Mouse (Mus musculus): ENCODE data around the gene Fgd6. TPM values are rescaled to one million over a fixed set of nuclear protein-coding genes. Genes with fewer than 3 reads are reported as not detected.

Fgd6 gene
- polyA plus RNA-seq, 1 experiment from 2014 or later, result 2.2 TPM

DNA sequence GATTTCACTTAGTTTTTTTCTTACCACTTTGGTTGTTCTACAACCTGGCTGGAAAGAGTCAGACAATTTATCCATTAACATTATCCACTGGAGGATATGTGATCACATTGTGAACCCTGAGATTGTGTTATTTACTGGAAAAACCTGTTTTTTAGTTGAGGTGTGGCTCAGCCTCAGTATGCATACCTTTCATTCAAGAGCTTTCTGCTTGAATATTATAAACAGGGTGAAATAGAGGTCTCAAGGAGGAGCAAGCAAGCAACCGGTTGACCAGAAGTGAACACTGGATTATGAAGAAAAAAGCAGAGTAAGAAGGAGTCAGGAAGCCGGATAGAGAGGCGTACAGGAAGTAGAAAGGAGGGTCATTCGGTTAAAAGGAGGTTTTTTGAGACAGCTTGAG, 115.7 kb downstream of the Fgd6 start:
- ATAC-seq (no peak), DNase-seq (ENCODE audit: low read depth, low spot score) (no peak)
- CTCF ChIA-PET, result interaction anchor here (1.3 kb wide), 1 partner anchor 11 kb away, joined by 3 read pairs; no protein-coding TSS in a partner anchor
- no peaks in the 10 kb centered on the region for H3K27me3 ChIP-seq
- TF ChIP-seq CTCF (IDR thresholded peaks at IDR 0.05), result no peak
- POLR2A ChIA-PET, result no interaction called here
- in situ Hi-C loops (cut with MboI; ENCODE audit: low pct_unique_long_range_greater_than_20kb), result no loop called here

DNA sequence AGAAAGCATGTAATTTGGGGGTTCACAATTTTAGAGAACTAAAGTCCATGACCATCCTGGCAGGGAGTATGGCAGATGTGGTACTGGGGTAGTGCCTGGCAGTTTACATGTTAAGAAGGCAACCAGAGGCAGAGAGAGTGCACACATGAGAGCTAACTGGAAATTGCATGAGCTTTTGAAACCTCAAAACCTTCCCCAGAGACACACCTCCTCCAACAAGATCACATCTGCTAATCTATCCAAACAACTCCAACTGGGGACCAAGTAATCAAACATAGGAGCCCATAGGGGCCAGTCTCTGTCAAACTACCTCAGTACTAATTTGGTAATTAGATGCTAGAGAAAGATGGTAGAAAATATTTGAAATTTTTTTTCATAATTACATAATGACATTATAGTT, 118.0 kb downstream of the Fgd6 start:
- POLR2A ChIA-PET, result no interaction called here
- no peaks in the 10 kb centered on the region for H3K27me3 ChIP-seq
- CTCF ChIA-PET, result interaction anchor here (1.2 kb wide), 1 partner anchor 141 kb away, joined by 3 read pairs; no protein-coding TSS in a partner anchor
- ATAC-seq, result no peak
- TF ChIP-seq CTCF (IDR thresholded peaks at IDR 0.05), result no peak
- DNase-seq (ENCODE audit: low read depth, low spot score), result no peak
- in situ Hi-C loops (cut with MboI; ENCODE audit: low pct_unique_long_range_greater_than_20kb), result no loop called here

DNA sequence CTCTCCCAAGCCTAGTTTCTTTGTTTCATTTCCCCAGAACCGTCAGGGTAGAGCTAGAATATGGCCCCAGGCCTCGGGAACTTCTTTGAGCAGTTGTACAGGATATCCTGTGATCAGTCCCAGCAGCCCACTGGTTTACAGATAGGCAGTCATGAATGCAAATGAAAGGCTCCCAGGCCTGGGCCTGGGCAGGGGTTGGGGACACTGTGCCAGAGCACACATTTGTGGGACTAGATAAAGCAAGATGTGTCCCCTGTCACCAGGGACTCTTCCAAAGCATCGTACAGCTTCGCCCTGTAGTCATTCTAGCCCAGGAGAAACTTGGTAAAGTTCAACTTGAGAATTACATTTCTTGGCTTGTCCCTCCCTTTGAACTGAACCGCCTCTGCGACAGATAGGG, 123.2 kb downstream of the Fgd6 start:
- ATAC-seq, result no peak
- no peak for DNase-seq (ENCODE audit: low read depth, low spot score)
- ChIA-PET POLR2A (no interaction called here), CTCF (interaction anchor here (1.2 kb wide), 1 partner anchor 30 kb away, joined by 3 read pairs; no protein-coding TSS in a partner anchor)
- TF ChIP-seq CTCF (IDR thresholded peaks at IDR 0.05), result no peak
- H3K27me3 ChIP-seq, result no peaks in the 10 kb centered on the region
- in situ Hi-C loops (cut with MboI; ENCODE audit: low pct_unique_long_range_greater_than_20kb), result no loop called here

DNA sequence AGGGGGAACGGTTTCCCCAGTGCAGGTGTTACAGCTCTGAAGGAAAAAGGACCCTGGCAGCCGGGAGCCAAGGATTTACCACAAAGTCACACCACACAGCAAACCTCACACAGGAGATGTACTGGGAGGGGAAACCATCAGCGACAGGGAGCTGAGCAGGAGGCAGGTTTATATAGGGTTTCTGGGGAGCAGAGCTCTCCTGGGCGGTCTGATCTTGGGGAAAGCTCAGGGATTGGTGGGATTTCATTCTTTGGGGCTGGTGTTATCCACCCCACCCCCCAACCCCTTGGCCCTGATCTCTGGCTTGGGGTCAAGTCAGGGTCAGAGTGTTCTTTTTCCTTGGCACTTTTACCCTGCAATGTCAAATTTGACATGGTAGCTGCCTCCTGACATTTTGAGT, 123.6 kb downstream of the Fgd6 start:
- CTCF ChIA-PET, result no interaction called here
- no peaks in the 10 kb centered on the region for H3K27me3 ChIP-seq
- no peak for TF ChIP-seq CTCF (IDR thresholded peaks at IDR 0.05)
- in situ Hi-C loops (cut with MboI; ENCODE audit: low pct_unique_long_range_greater_than_20kb), result no loop called here
- ATAC-seq (no peak), DNase-seq (ENCODE audit: low read depth, low spot score) (no peak)
- POLR2A ChIA-PET, result no interaction called here

DNA sequence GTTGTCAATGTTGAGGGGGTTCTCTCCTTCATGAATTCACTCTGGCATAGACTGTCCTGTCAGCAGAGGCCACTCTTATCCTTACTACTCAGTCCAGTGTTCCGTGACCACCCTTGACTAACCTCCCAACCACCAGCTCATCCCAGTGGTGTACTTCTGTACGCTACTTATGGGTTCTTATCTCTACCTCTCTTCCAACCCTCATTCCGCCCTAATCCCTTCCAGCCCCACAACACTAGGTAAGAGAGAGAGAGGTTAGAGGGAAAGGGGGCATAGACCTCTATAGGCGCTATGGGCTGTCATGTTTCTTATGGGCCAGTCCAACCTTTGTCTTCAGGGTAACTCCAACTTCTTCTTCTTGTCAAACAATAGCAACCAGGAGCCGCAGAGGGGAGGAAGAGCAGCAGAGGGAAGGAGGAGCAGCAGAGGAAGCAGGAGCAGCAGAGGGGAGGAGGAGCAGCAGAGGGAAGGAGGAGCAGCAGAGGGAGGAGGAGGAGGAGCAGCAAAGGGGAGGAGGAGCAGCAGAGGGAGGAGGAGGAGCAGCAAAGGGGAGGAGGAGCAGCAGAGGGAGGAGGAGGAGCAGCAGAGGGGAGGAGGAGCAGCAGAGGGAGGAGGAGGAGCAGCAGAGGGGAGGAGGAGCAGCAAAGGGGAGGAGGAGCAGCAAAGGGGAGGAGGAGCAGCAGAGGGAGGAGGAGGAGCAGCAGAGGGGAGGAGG, 125.4 kb downstream of the Fgd6 start:
- CTCF ChIA-PET, result no interaction called here
- in situ Hi-C loops (cut with MboI; ENCODE audit: low pct_unique_long_range_greater_than_20kb), result no loop called here
- no peak for DNase-seq (ENCODE audit: low read depth, low spot score)
- no peak for ATAC-seq
- POLR2A ChIA-PET, result no interaction called here
- H3K27me3 ChIP-seq, result no peaks in the 10 kb centered on the region
- TF ChIP-seq CTCF (IDR thresholded peaks at IDR 0.05), result no peak

DNA sequence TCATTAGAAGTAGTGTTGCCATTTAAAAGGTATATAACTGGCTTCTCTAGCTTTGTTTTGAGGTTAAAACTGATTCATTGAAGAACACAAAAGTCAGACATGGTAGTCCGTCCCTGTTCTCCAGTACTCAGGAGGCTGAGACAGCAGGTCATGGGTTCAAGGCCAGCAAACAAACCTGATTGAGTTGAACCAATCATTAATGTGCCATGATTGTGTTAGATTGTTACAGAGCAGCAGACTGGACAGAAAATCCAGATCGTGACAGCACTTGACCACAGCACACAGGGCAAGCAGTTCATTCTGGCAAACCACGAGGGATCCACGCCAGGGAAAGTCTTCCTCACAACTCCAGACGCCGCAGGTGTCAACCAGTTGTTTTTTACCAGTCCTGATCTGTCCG, 126.2 kb downstream of the Fgd6 start:
- POLR2A ChIA-PET, result no interaction called here

DNA sequence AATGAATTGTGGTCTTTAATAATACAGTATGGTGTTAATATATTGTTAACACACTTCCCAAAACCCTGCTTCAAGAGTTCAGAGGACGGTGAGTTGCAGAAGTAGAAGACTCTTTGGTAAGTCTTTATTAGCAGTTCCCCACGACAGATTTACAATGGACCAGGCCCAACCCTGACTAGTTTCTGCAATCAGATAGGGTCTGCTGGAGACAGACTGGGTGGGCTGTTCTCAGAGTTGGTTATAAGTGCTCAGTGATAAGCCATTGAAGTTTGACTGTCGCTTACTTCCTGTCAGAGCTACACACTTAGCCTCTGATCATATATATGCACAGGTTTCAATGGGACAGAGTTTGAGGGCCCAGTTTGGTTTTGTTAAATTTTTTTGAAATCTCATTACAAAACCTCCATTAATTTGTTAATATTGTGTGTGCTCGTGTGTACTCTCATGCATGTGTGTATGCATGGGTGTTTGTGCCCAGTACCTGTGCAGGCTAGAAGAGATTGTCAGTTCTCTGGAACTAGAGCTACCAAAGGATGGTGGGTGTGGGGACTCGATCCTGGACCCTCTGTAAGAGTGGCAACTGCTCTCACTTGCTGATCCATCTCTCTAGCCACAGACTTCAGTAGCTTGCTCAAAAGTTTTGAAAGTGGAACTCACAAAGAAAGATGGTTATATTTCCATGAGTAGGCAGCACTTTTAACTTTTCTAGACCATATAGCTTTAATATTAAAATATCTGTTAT, 128.5 kb downstream of the Fgd6 start:
- no peak for TF ChIP-seq CTCF (IDR thresholded peaks at IDR 0.05)
- ATAC-seq (no peak), DNase-seq (ENCODE audit: low read depth, low spot score) (no peak)
- CTCF ChIA-PET, result interaction anchor here (1.3 kb wide), 1 partner anchor 23 kb away, joined by 3 read pairs; no protein-coding TSS in a partner anchor
- in situ Hi-C loops (cut with MboI; ENCODE audit: low pct_unique_long_range_greater_than_20kb), result no loop called here
- H3K27me3 ChIP-seq, result no peaks in the 10 kb centered on the region
- POLR2A ChIA-PET, result no interaction called here

More for the DNA sequence above, 126.2 kb downstream of the Fgd6 start:
- CTCF ChIA-PET, result interaction anchor here (0.9 kb wide), 1 partner anchor 10 kb away, joined by 3 read pairs; no protein-coding TSS in a partner anchor
- no peak for TF ChIP-seq CTCF (IDR thresholded peaks at IDR 0.05)
- no peak for DNase-seq (ENCODE audit: low read depth, low spot score)
- no peaks in the 10 kb centered on the region for H3K27me3 ChIP-seq
- ATAC-seq, result no peak
- in situ Hi-C loops (cut with MboI; ENCODE audit: low pct_unique_long_range_greater_than_20kb), result no loop called here

DNA sequence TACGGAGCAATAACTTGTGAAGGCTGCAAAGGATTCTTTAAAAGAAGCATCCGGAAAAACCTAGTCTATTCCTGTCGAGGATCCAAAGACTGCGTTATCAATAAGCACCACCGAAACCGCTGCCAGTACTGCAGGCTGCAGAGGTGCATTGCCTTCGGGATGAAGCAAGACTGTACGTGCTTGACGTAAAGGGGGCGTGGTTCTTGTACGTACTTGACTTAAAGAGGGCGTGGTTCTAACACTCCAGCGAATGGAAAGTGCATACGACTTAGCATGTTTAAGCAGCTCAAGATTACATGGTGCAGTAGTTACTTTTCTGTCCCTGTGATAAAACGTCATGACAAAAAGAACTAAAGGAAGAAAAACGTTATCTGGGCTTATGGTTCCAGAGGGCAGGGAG, 129.6 kb downstream of the Fgd6 start:
- in situ Hi-C loops (cut with MboI; ENCODE audit: low pct_unique_long_range_greater_than_20kb), result no loop called here
- ATAC-seq (no peak), DNase-seq (ENCODE audit: low read depth, low spot score) (no peak)
- TF ChIP-seq CTCF (IDR thresholded peaks at IDR 0.05), result no peak
- CTCF ChIA-PET, result interaction anchor here (1.3 to 1.6 kb wide), 2 partner anchors 17 to 22 kb away, joined by 3 to 4 read pairs; partner anchors contain the start of gene Nr2c1
- H3K27me3 ChIP-seq, result no peaks in the 10 kb centered on the region
- POLR2A ChIA-PET, result no interaction called here

DNA sequence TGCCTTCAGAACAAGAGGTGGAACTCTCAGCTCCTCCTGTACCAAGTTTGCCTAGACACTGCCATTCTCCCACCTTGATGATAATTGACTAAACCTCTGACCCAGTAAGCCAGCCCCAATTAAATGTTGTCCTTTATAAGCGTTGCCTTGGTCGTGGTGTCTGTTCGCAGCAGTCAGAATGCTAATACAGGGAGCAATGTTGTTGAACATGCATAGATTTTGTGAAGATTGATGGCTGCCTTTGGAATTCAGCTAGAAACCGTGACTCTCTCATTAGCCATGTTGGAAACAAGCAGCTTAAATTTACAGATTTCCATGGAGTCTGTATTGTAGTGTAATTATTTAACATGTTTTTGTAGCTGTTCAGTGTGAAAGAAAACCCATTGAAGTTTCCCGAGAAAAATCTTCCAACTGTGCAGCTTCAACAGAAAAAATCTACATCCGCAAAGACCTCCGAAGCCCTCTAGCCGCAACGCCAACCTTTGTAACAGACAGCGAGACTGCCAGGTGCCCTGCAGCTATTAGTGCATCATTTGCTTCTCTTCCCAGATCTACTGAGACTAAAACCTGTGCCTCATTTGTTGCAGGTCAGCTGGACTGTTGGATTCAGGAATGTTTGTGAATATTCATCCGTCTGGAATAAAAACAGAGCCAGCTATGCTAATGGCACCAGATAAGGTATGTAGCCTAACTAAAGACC, 131.4 kb downstream of the Fgd6 start:
- POLR2A ChIA-PET, result interaction anchor here (1.5 kb wide), 1 partner anchor 14 kb away, joined by 4 read pairs; no protein-coding TSS in a partner anchor
- DNase-seq (ENCODE audit: low read depth, low spot score) (no peak), ATAC-seq (no peak)
- TF ChIP-seq CTCF (IDR thresholded peaks at IDR 0.05), result no peak
- CTCF ChIA-PET, result interaction anchor here (1.6 kb wide), 1 partner anchor 19 kb away, joined by 4 read pairs; the partner anchor contains the start of gene Nr2c1
- in situ Hi-C loops (cut with MboI; ENCODE audit: low pct_unique_long_range_greater_than_20kb), result no loop called here
- no peaks in the 10 kb centered on the region for H3K27me3 ChIP-seq

DNA sequence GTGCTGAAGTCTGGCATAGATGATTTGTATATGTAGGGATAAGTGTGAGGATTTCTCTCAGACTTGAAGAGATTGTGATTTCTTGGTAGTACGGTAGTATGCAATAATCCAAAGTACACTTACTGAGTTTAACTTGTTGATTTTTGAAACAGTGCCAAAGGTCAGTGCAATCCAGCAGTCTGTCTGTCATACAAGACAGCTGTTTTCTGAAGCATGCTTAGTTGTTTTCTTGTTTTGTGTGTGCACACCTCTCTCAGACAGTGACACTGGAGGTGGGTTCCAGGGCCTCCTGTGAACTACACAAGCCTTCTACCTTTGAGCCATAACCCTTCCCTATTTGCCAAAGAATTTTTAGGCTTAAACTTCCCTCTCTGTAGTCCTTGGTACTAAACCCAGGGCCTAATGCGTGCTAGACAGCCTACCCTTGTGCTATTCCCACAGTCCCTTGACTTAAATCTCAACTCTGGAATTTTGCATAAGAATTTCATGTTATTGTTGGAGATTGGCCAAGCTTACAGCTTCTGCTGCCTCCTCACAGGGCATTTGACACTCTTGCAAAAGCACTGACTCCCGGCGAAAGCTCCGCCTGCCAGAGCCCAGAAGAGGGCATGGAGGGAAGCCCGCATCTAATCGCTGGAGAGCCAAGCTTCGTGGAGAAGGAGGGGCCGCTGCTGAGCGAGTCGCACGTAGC, 135.8 kb downstream of the Fgd6 start:
- POLR2A ChIA-PET, result interaction anchor here (0.6 kb wide), 1 partner anchor 32 kb away, joined by 4 read pairs; no protein-coding TSS in a partner anchor
- no peak for TF ChIP-seq CTCF (IDR thresholded peaks at IDR 0.05)
- CTCF ChIA-PET, result no interaction called here
- H3K27me3 ChIP-seq, result no peaks in the 10 kb centered on the region
- no peak for DNase-seq (ENCODE audit: low read depth, low spot score)
- ATAC-seq, result peak; percentile 26
- in situ Hi-C loops (cut with MboI; ENCODE audit: low pct_unique_long_range_greater_than_20kb), result no loop called here
